Mouse (Mus musculus) G1E (cell line): Measurements from ENCODE around the gene Ube2n. TPM values are rescaled to one million over a fixed set of nuclear protein-coding genes. Genes with fewer than 3 reads are reported as not detected.

Experiments
- ATAC-seq: 2 replicates; pipeline ENCODE4 v1.8.0; 2016; ENCODE audit warnings: mild to moderate bottlenecking; ENCODE audit not compliant: insufficient number of reproducible peaks, poor library complexity, low FRiP score, severe bottlenecking; ENCODE audit errors: extremely low read depth
- DNase-seq: peaks from one replicate; pipeline ENCODE4 v3.0.0; 2012; ENCODE audit warnings: low spot score
- H3K27me3 ChIP-seq: 2 replicates; pipeline ENCODE4 v1.6.1; 2012; ENCODE audit warnings: mild to moderate bottlenecking, low read length, inconsistent platforms; ENCODE audit not compliant: insufficient read depth
- H3K36me3 ChIP-seq: replicated peaks from 2 replicates; pipeline ENCODE3; 2012; ENCODE audit warnings: mild to moderate bottlenecking, inconsistent platforms
- H3K4me1 ChIP-seq: 2 replicates; pipeline ENCODE4 v1.6.1; 2012; ENCODE audit warnings: low read depth, low read length, inconsistent platforms, mixed read lengths; ENCODE audit not compliant: insufficient read depth
- H3K4me3 ChIP-seq: 2 replicates; pipeline ENCODE4 v1.5.1; 2012; ENCODE audit warnings: low read depth, mild to moderate bottlenecking, inconsistent platforms, low read length, moderate library complexity, mixed read lengths
- H3K9me3 ChIP-seq: replicated peaks from 2 replicates; pipeline ENCODE4 v1.6.1; 2012; ENCODE audit warnings: inconsistent platforms
- CTCF ChIP-seq: IDR thresholded peaks from 2 replicates; pipeline ENCODE4 v1.5.1; 2012; ENCODE audit warnings: low read depth, low read length, inconsistent platforms, mixed read lengths
- GATA1 ChIP-seq: IDR thresholded peaks from 2 replicates; pipeline ENCODE4 v1.6.1; 2012; ENCODE audit warnings: borderline replicate concordance, low read length, inconsistent platforms, mixed read lengths
- GATA2 ChIP-seq: IDR thresholded peaks from 2 replicates; pipeline ENCODE4 v1.6.1; 2012; ENCODE audit warnings: low read depth, low read length, inconsistent platforms, borderline replicate concordance
- POLR2AphosphoS5 ChIP-seq: IDR thresholded peaks from 2 replicates; pipeline ENCODE4 v1.6.1; 2012; ENCODE audit warnings: low read depth, low read length, inconsistent platforms; ENCODE audit not compliant: insufficient replicate concordance
- TAL1 ChIP-seq: conservative IDR thresholded peaks from 2 replicates; pipeline ENCODE4 v1.6.1; 2012; ENCODE audit warnings: low read depth, low read length, inconsistent platforms, mixed read lengths
- polyA plus RNA-seq: library from polyadenylated mRNA; stranded (reverse); fragments of >175 nt; gene quantifications from 2 replicates; pipeline ENCODE4 v1.2.3, GENCODE M21; 2012
- total RNA-seq, 2 experiments: library from RNA; stranded (forward) in 1 of 2; stranded (reverse) in 1 of 2; fragments of 200-1000 nt in 1 of 2; fragments of >200 nt in 1 of 2; fragmentation: Nextera tagmentation in 1 of 2; gene quantifications; 2 replicates each; pipeline ENCODE4 v1.2.3; 2014 to 2017

Gene Ube2n
- total and polyA plus RNA-seq, 3 experiments = 56.1 to 377 (median 148) TPM

DNA sequence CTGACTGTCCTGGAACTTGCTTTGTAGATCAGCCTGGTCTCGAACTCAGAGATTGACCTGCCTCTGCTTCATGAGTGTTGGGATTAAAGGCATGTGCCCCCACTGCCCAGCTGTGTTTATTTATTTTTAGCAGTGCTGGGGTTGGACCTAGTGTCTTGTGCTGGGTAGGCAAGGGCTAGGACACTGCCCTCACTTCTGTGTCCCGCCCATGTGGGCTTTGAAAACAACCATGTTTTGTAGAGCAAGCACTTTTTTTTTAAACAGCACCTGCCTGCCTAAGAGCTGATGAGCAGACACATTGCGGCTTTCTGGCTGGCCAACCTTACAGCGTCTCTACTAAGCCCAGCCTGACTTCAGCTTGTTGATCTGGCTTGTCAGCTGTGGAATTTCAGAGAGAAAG is 76.3 kb downstream of the Ube2n start:
- peaks cover 13% of the 10 kb centered on the region for H3K27me3 ChIP-seq
- no peaks in the 10 kb centered on the region for H3K4me1 ChIP-seq
- no peak for TF ChIP-seq TAL1
- no peak overlapping the region for H3K4me3 ChIP-seq
- no peaks in the 10 kb centered on the region for H3K36me3 ChIP-seq
- no peaks in the 10 kb centered on the region for H3K9me3 ChIP-seq
- no peak for ATAC-seq
- no peak for DNase-seq

DNA sequence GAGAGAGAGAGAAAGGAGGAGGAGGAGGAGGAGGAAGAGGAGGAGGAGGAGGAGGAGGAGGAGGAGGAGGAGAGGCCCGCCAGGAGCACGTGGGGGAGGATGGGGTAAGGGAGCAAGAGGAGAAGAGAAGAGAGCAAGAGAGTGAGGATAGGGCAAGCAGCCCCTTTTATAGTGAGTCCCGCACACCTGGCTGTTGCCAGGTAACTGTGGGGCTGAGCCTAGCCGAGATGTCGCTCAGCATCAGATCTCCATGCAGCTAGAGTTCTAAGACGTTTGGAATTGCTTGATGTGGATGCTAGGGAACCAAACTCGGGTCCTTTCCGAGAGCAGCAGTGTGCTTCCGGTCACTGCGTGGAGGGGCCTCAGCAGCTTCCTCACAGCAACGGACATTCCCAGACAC is 79.5 kb downstream of the Ube2n start:
- Histone ChIP-seq H3K4me1 (no peaks in the 10 kb centered on the region), H3K36me3 (no peaks in the 10 kb centered on the region), H3K27me3 (peaks cover 15% of the 10 kb centered on the region), H3K9me3 (no peaks in the 10 kb centered on the region), H3K4me3 (no peak overlapping the region)
- TF ChIP-seq GATA2 (no peak), CTCF (no peak), TAL1 (no peak), POLR2AphosphoS5 (no peak), GATA1 (no peak)
- DNase-seq (no peak), ATAC-seq (no peak)

Other genes with a start within 250 kb of the Ube2n start
- gene Cradd, start 191.0 kb upstream of the Ube2n start, total RNA-seq (2014; fragmentation: Nextera tagmentation) = 81.4 and 91.9 TPM in 2 replicates
- 9.0 and 9.1 TPM in 2 replicates for gene Cradd, start 191.0 kb upstream of the Ube2n start, total RNA-seq (2017)
- gene Cradd, start 191.0 kb upstream of the Ube2n start, polyA plus RNA-seq = 22.5 and 24.4 TPM in 2 replicates
- gene Socs2, start 98.0 kb upstream of the Ube2n start, total RNA-seq (2014; fragmentation: Nextera tagmentation) = 202 TPM in 2 replicates
- 78.2 and 87.7 TPM in 2 replicates for gene Socs2, start 98.0 kb upstream of the Ube2n start, total RNA-seq (2017)
- 136 and 149 TPM in 2 replicates for gene Socs2, start 98.0 kb upstream of the Ube2n start, polyA plus RNA-seq
- gene Mrpl42, start 13.2 kb upstream of the Ube2n start, total RNA-seq (2014; fragmentation: Nextera tagmentation) = 111 and 113 TPM in 2 replicates
- gene Mrpl42, start 13.2 kb upstream of the Ube2n start, total RNA-seq (2017) = 102 and 109 TPM in 2 replicates
- gene Mrpl42, start 13.2 kb upstream of the Ube2n start, polyA plus RNA-seq = 14.5 and 15.4 TPM in 2 replicates
- gene Nudt4, start 49.0 kb downstream of the Ube2n start, total RNA-seq (2014; fragmentation: Nextera tagmentation) = 32.8 and 53.5 TPM in 2 replicates
- gene Nudt4, start 49.0 kb downstream of the Ube2n start, total RNA-seq (2017) = 38.6 and 42.9 TPM in 2 replicates
- gene Nudt4, start 49.0 kb downstream of the Ube2n start, polyA plus RNA-seq = 13.9 and 17.6 TPM in 2 replicates
- not detected in 2 replicates for gene Anapc15-ps, start 158.3 kb downstream of the Ube2n start, total RNA-seq (2014; fragmentation: Nextera tagmentation)
- 0.55 and 0.58 TPM in 2 replicates for gene Anapc15-ps, start 158.3 kb downstream of the Ube2n start, total RNA-seq (2017)
- not detected in 2 replicates for gene Anapc15-ps, start 158.3 kb downstream of the Ube2n start, polyA plus RNA-seq